Mouse (Mus musculus) hindbrain, embryonic 14.5 days (tissue): ENCODE data around the gene Ube2o. TPM values are rescaled to one million over a fixed set of nuclear protein-coding genes. Genes with fewer than 3 reads are reported as not detected.

Source experiments
- ATAC-seq: fragments of 200-750 bp; cut with Nextera tagmentation; 2 replicates; pipeline ENCODE4 v1.8.0; 2017; ENCODE audit warnings: moderate number of reproducible peaks, mild to moderate bottlenecking, moderate TSS enrichment, moderate library complexity; ENCODE audit not compliant: low FRiP score
- DNase-seq: peaks from one replicate; pipeline ENCODE4 v3.0.0-alpha.2; 2015; ENCODE audit warnings: low spot score
- H3K27ac ChIP-seq: fragments of 300-500 bp; sonication (generic); 2 replicates; pipeline ENCODE4 v1.5.1; 2014; ENCODE audit warnings: mild to moderate bottlenecking, moderate library complexity
- H3K27me3 ChIP-seq: fragments of 300-500 bp; sonication (generic); 2 replicates; pipeline ENCODE4 v1.6.1; 2014; ENCODE audit warnings: mild to moderate bottlenecking, low read length, mixed read lengths; ENCODE audit not compliant: control insufficient read depth, insufficient read depth
- H3K36me3 ChIP-seq: fragments of 300-500 bp; sonication (generic); replicated peaks from 2 replicates; pipeline ENCODE4 v1.6.1; 2014; ENCODE audit not compliant: control insufficient read depth, insufficient read depth
- H3K4me1 ChIP-seq: fragments of 300-500 bp; sonication (generic); replicated peaks from 2 replicates; pipeline ENCODE4 v1.6.1; 2014; ENCODE audit warnings: antibody characterized with exemption, low read length, mixed read lengths; ENCODE audit not compliant: control insufficient read depth, insufficient read depth
- H3K4me2 ChIP-seq: fragments of 300-500 bp; sonication (generic); replicated peaks from 2 replicates; pipeline ENCODE4 v1.6.1; 2014; ENCODE audit warnings: mild to moderate bottlenecking, moderate library complexity
- H3K4me3 ChIP-seq: fragments of 300-500 bp; sonication (generic); replicated peaks from 2 replicates; pipeline ENCODE4 v1.5.1; 2014; ENCODE audit warnings: mild to moderate bottlenecking, low read length
- H3K9ac ChIP-seq: fragments of 300-500 bp; sonication (generic); 2 replicates; pipeline ENCODE4 v1.6.1; 2014
- H3K9me3 ChIP-seq: fragments of 300-500 bp; sonication (generic); 2 replicates; pipeline ENCODE4 v1.6.1; 2016; ENCODE audit warnings: low read length; ENCODE audit not compliant: control insufficient read depth
- WGBS: fragments of 180-500 bp; shearing (Covaris S2); extraction: QIAGEN DNeasy Blood & Tissue Kit; methylation state at CpG from one replicate; pipeline ENCODE4 v1.1.7; 2014; 5-methylcytosine and 5-hydroxymethylcytosine counted together
- polyA plus RNA-seq: library from polyadenylated mRNA; unstranded; fragments of >200 nt; fragmentation: Nextera tagmentation; extraction: Ambion mirVana; gene quantifications from 2 replicates; pipeline ENCODE4 v1.2.1, GENCODE M21; 2014

The Ube2o gene
- polyA plus RNA-seq, 1 experiment from 2014 or later: 28.5 TPM

GRCm38 (mm10) chr11:116589020-116589531, 7.8 kb upstream of the Ube2o start:
- Histone ChIP-seq H3K27ac (no peak overlapping the region), H3K9me3 (no peaks in the 10 kb centered on the region), H3K4me3 (no peak overlapping the region), H3K36me3 (no peaks in the 10 kb centered on the region), H3K27me3 (no peaks in the 10 kb centered on the region), H3K4me2 (no peak overlapping the region; the same call in 1 of the 2 replicates), H3K9ac (0 out of 2 replicates have a peak overlapping the region, but pooled peaks have one; percentile 26), H3K4me1 (peaks cover 7% of the 10 kb centered on the region; the same call in 1 of the 2 replicates)
- peak; percentile 57 for DNase-seq
- 18% methylated on average over 14 of the region's 14 CpGs for WGBS
- peak; percentile 41; the same call in 1 of the 2 replicates for ATAC-seq

GRCm38 (mm10) chr11:116586801-116587631, 5.8 kb upstream of the Ube2o start:
- 0 out of 2 replicates have a peak, but pooled peaks have one; percentile 44 for ATAC-seq
- H3K9ac ChIP-seq: no peak overlapping the region
- WGBS: 20% methylated on average over 23 of the region's 23 CpGs

GRCm38 (mm10) chr11:116586310-116586709, 5.1 kb upstream of the Ube2o start, which contains the start of gene Aanat:
Gene Aanat (plus strand): TSS chr11:116586432.
- Histone ChIP-seq H3K27ac (no peak within 1 kb of the TSS), H3K4me3 (no peak within 1 kb of the TSS), H3K4me2 (peak within 1 kb of the TSS; percentile 19), H3K36me3 (no peaks in the 10 kb centered on the region), H3K9me3 (no peaks in the 10 kb centered on the region), H3K9ac (no peak within 1 kb of the TSS), H3K4me1 (peaks cover 11% of the 10 kb centered on the region; the same call in 1 of the 2 replicates), H3K27me3 (no peaks in the 10 kb centered on the region)
- DNase-seq (no peak), ATAC-seq (no peak)
- WGBS: 58% methylated on average over 5 of the region's 5 CpGs

More at GRCm38 (mm10) chr11:116586801-116587631, 5.8 kb upstream of the Ube2o start:
- no peaks in the 10 kb centered on the region for H3K9me3 ChIP-seq
- H3K4me2 ChIP-seq: peak overlapping the region; percentile 19
- no peak overlapping the region for H3K4me3 ChIP-seq
- DNase-seq: peak; percentile 76
- H3K36me3 ChIP-seq: no peaks in the 10 kb centered on the region
- H3K27me3 ChIP-seq: no peaks in the 10 kb centered on the region
- peaks cover 7% of the 10 kb centered on the region; the same call in 1 of the 2 replicates for H3K4me1 ChIP-seq
- H3K27ac ChIP-seq: no peak overlapping the region

- Histone ChIP-seq H3K4me3 (no peak overlapping the region), H3K4me2 (no peak overlapping the region), H3K9ac (no peak overlapping the region), H3K27me3 (no peaks in the 10 kb centered on the region), H3K9me3 (no peaks in the 10 kb centered on the region), H3K36me3 (no peaks in the 10 kb centered on the region), H3K4me1 (peaks cover 11% of the 10 kb centered on the region; the same call in 1 of the 2 replicates), H3K27ac (no peak overlapping the region)
- ATAC-seq (no peak), DNase-seq (no peak)
- 90% methylated on average over 6 of the region's 6 CpGs for WGBS
These were observed 4.4 kb upstream of the Ube2o start for GRCm38 (mm10) chr11:116585682-116586081.

GRCm38 (mm10) chr11:116580711-116581375, 404 bp downstream of the Ube2o start:
- ATAC-seq: peak; percentile 77
- Histone ChIP-seq H3K9me3 (no peaks in the 10 kb centered on the region), H3K4me1 (peaks cover 41% of the 10 kb centered on the region), H3K27me3 (no peaks in the 10 kb centered on the region), H3K27ac (peak overlapping the region; percentile 96), H3K36me3 (no peaks in the 10 kb centered on the region), H3K9ac (peak overlapping the region; percentile 76), H3K4me3 (peak overlapping the region; percentile 59), H3K4me2 (peak overlapping the region; percentile 65)
- DNase-seq: peak; percentile 50
- WGBS: under 1% methylated on average over 67 of the region's 91 CpGs

- Histone ChIP-seq H3K4me1 (peaks cover 48% of the 10 kb centered on the region), H3K4me2 (peak overlapping the region; percentile 65), H3K27me3 (no peaks in the 10 kb centered on the region), H3K27ac (peak overlapping the region; percentile 96), H3K4me3 (peak overlapping the region; percentile 59), H3K9ac (peak overlapping the region; percentile 76), H3K36me3 (no peaks in the 10 kb centered on the region), H3K9me3 (no peaks in the 10 kb centered on the region)
- DNase-seq (no peak), ATAC-seq (0 out of 2 replicates have a peak, but pooled peaks have one; percentile 8)
- WGBS: 21% methylated on average over 10 of the region's 10 CpGs
These were observed 1.1 kb downstream of the Ube2o start for GRCm38 (mm10) chr11:116580031-116580652.

- peaks cover 55% of the 10 kb centered on the region for H3K4me1 ChIP-seq
- no peak overlapping the region for H3K9ac ChIP-seq
- H3K27me3 ChIP-seq: no peaks in the 10 kb centered on the region
- H3K9me3 ChIP-seq: no peaks in the 10 kb centered on the region
- H3K36me3 ChIP-seq: no peaks in the 10 kb centered on the region
- 0 out of 2 replicates have a peak overlapping the region, but pooled peaks have one; percentile 59 for H3K4me3 ChIP-seq
- H3K4me2 ChIP-seq: peak overlapping the region; percentile 65
- WGBS: 95% methylated on average over 3 of the region's 3 CpGs
- H3K27ac ChIP-seq: no peak overlapping the region
- DNase-seq: no peak
- ATAC-seq: no peak
These were observed 2.0 kb downstream of the Ube2o start for GRCm38 (mm10) chr11:116579280-116579679.

- no peaks in the 10 kb centered on the region for H3K36me3 ChIP-seq
- 72% methylated on average over 2 of the region's 2 CpGs for WGBS
- no peaks in the 10 kb centered on the region for H3K9me3 ChIP-seq
- H3K27ac ChIP-seq: no peak overlapping the region
- H3K4me1 ChIP-seq: peaks cover 70% of the 10 kb centered on the region
- ATAC-seq (no peak), DNase-seq (no peak)
- H3K4me2 ChIP-seq: no peak overlapping the region
- no peak overlapping the region for H3K4me3 ChIP-seq
- H3K27me3 ChIP-seq: no peaks in the 10 kb centered on the region
- no peak overlapping the region for H3K9ac ChIP-seq
These were observed 5.9 kb downstream of the Ube2o start for GRCm38 (mm10) chr11:116575396-116575795.
